Mouse (Mus musculus) lung, postnatal 4 days (tissue): ENCODE data around the gene Gjb2.

ENCODE experiments used
- DNase-seq, 2 experiments: peaks; one replicate each; pipeline ENCODE4 v3.0.0; 2021

Gene Gjb2

GRCm38 (mm10) chr14:57060052-57060451 is 44.5 kb downstream of the Gjb2 start:
- peak; percentile 53 to 79 for DNase-seq

GRCm38 (mm10) chr14:57057563-57058321 is 46.8 kb downstream of the Gjb2 start, which contains the start of gene Gja3:
Gene Gja3, minus strand, starts transcription at chr14:57058100.
- peak; percentile 27 to 55 for DNase-seq

- no peak for DNase-seq
Measured at GRCm38 (mm10) chr14:57057204-57057562, 47.3 kb downstream of the Gjb2 start.

GRCm38 (mm10) chr14:57052713-57053112 is 51.8 kb downstream of the Gjb2 start:
- no peak for DNase-seq
